ENCODE assay signal across 14 mouse cellular contexts in genomic region chr11:75592612-75593011, GRCm38 (mm10). TPM values are rescaled to one million over a fixed set of nuclear protein-coding genes. Genes with fewer than 3 reads are reported as not detected.
DNase-seq lines count a peak whose midpoint lies in the region; ATAC-seq and TF ChIP-seq lines count a peak whose summit lies in the region.
"Had no signal": no experiment of that assay in that cellular context is flagged by ENCODE, and none has a peak within 500 bp of the region (broad histone marks: within the 10 kb centered on the region; RNA-seq: fewer than 3 reads in every experiment).

No protein-coding gene starts in this region.

- peak overlapping the region; percentile 28 for H3K4me2 ChIP-seq in intestine, postnatal 0 days (replicated peaks; ENCODE audit: low read depth)
- H3K4me2 ChIP-seq in forebrain, embryonic 12.5 days, result no peak overlapping the region
- H3K4me2 ChIP-seq: hindbrain, embryonic 15.5 days; limb, embryonic 13.5 days; midbrain, embryonic 15.5 days had no signal

- ATAC-seq in intestine, postnatal 0 days, result peak; percentile 52
- ATAC-seq in forebrain, embryonic 12.5 days (ENCODE audit: low FRiP score), result no peak
- ATAC-seq: midbrain, embryonic 15.5 days had no signal

- no peak for TF ChIP-seq CTCF in intestine, postnatal 0 days (IDR thresholded peaks at IDR 0.05; ENCODE audit: low read depth)

- 35% methylated on average over 5 of the region's 5 CpGs for WGBS in intestine, postnatal 0 days
- 88% methylated on average over 5 of the region's 5 CpGs for WGBS in forebrain, embryonic 12.5 days

- peaks cover 50% of the 10 kb centered on the region for H3K36me3 ChIP-seq in intestine, postnatal 0 days (ENCODE audit: control insufficient read depth, insufficient read depth)
- peaks cover 46% of the 10 kb centered on the region for H3K36me3 ChIP-seq in forebrain, embryonic 12.5 days (replicated peaks)

- H3K27me3 ChIP-seq in intestine, postnatal 0 days (replicated peaks; ENCODE audit: control insufficient read depth, insufficient read depth, low read length), result no peaks in the 10 kb centered on the region
- no peaks in the 10 kb centered on the region for H3K27me3 ChIP-seq in forebrain, embryonic 12.5 days
- H3K27me3 ChIP-seq: hindbrain, embryonic 15.5 days; limb, embryonic 13.5 days; midbrain, embryonic 15.5 days had no signal

- DNase-seq in lung, postnatal 25 days (ENCODE audit: low spot score), result peak; percentile 42
- DNase-seq in lung, postnatal 14 days, result no peak
- peak; percentile 79 for DNase-seq in NIH3T3 (ENCODE audit: low read depth)
- DNase-seq in skeletal muscle tissue, adult 2 months (ENCODE audit: low read depth, low spot score), result peak; percentile 54
- DNase-seq in neural tube, embryonic 10.5 days (ENCODE audit: extremely low spot score, low spot score), result no peak
- DNase-seq: embryo, embryonic 11 days; kidney, postnatal 4 days had no signal

- peak overlapping the region; percentile 86 for H3K27ac ChIP-seq in intestine, postnatal 0 days (ENCODE audit: low read depth, low read length)
- no peak overlapping the region for H3K27ac ChIP-seq in forebrain, embryonic 12.5 days
- H3K27ac ChIP-seq: forebrain, embryonic 10.5 days; heart, embryonic 10.5 days; hindbrain, embryonic 15.5 days; limb, embryonic 13.5 days; midbrain, embryonic 15.5 days had no signal

- no peak overlapping the region for H3K4me3 ChIP-seq in intestine, postnatal 0 days (ENCODE audit: low read depth, low read length)
- no peak overlapping the region for H3K4me3 ChIP-seq in forebrain, embryonic 12.5 days (replicated peaks)
- H3K4me3 ChIP-seq: forebrain, embryonic 10.5 days; heart, embryonic 10.5 days; hindbrain, embryonic 15.5 days; limb, embryonic 13.5 days; midbrain, embryonic 15.5 days had no signal

- 0 out of 2 replicates have a peak, but pooled peaks cover 11% of the 10 kb centered on the region for H3K4me1 ChIP-seq in intestine, postnatal 0 days (replicated peaks; ENCODE audit: control insufficient read depth, insufficient read depth, low read length)
- peaks cover 18% of the 10 kb centered on the region for H3K4me1 ChIP-seq in forebrain, embryonic 12.5 days

- no peaks in the 10 kb centered on the region for H3K9me3 ChIP-seq in intestine, postnatal 0 days (ENCODE audit: control insufficient read depth)
- H3K9me3 ChIP-seq in forebrain, embryonic 12.5 days, result no peaks in the 10 kb centered on the region
- H3K9me3 ChIP-seq: forebrain, embryonic 10.5 days; heart, embryonic 10.5 days; hindbrain, embryonic 15.5 days; limb, embryonic 13.5 days; midbrain, embryonic 15.5 days had no signal

- no peak overlapping the region for H3K9ac ChIP-seq in intestine, postnatal 0 days (ENCODE audit: low read depth, low read length)
- no peak overlapping the region for H3K9ac ChIP-seq in forebrain, embryonic 12.5 days
- H3K9ac ChIP-seq: hindbrain, embryonic 15.5 days; limb, embryonic 13.5 days; midbrain, embryonic 15.5 days had no signal

RNA-seq across cellular contexts. Expression of gene Pitpna, which starts 4.7 kb away (rescaled TPM):
- polyA plus RNA-seq in intestine, postnatal 0 days (2015; fragmentation: Nextera tagmentation; extraction: Ambion mirVana), result 160 and 161 TPM in 2 replicates
- 95.5 and 96.1 TPM in 2 replicates for polyA plus RNA-seq in forebrain, embryonic 12.5 days (2016; fragmentation: Nextera tagmentation; extraction: Ambion mirVana)

RNA-seq across cellular contexts. Expression of gene Inpp5k, which starts 38.2 kb away (rescaled TPM):
- 20.6 and 23.8 TPM in 2 replicates for polyA plus RNA-seq in intestine, postnatal 0 days (2015; fragmentation: Nextera tagmentation; extraction: Ambion mirVana)
- polyA plus RNA-seq in forebrain, embryonic 12.5 days (2016; fragmentation: Nextera tagmentation; extraction: Ambion mirVana), result 21.5 and 25.4 TPM in 2 replicates

RNA-seq across cellular contexts. Expression of gene Myo1c, which starts 57.7 kb away (rescaled TPM):
- polyA plus RNA-seq in intestine, postnatal 0 days (2015; fragmentation: Nextera tagmentation; extraction: Ambion mirVana), result 27.7 and 28.3 TPM in 2 replicates
- 12.1 and 13.9 TPM in 2 replicates for polyA plus RNA-seq in forebrain, embryonic 12.5 days (2016; fragmentation: Nextera tagmentation; extraction: Ambion mirVana)

Comparison
In these comparisons a context has a peak if more than half of its experiments do, and no peak if none do; other contexts are left out.
1. DNase-seq: peak in lung, postnatal 25 days (single experiment), NIH3T3 (single experiment) and skeletal muscle tissue, adult 2 months (single experiment); none in lung, postnatal 14 days (single experiment) and neural tube, embryonic 10.5 days (single experiment).